In the genomic region with DNA sequence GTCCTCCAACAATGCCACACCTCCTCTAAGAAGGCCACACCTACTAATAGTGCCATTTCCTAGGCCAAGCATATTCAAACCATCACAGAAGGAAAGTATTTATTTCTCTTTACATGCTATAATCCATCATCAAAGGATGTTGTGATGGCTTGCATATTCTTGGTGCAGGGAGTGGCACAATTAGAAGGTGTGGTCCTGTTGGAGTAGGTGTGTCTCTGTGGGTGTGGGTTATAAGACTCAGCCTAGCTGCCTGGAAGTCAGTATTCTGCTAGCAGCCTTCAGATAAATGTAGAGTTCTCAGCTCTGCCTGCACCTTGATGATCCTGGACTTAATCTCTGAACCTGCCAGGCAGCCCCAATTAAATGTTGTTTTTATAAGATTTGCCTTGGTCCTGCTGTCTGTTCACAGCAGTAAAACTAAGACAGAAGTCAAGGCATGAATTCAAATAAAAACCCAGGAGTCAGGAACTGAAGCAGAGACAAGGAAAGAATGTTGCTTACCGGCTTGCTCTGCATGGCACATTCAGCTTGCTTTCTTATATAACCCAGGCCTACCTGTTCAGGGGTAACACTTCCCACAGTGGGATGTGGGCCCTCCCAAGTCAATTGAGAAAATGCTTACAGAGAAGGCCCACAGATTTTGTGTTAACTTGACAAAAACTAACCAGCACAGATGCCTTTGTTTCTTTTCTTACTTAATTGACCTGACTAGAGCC, we compare ENCODE assay signal across 15 mouse cellular contexts.
"Had no signal": no experiment of that assay in that cellular context is flagged by ENCODE, and none has a peak within 500 bp of the region (broad histone marks: within the 10 kb centered on the region; RNA-seq: fewer than 3 reads in every experiment).

No protein-coding gene starts in this region.

- DNase-seq: kidney, adult 8-10 months; kidney, postnatal 25 days; lung, embryonic 14.5 days; lung, postnatal 10 days; lung, postnatal 4 days; right cerebral cortex, postnatal 25 days; thymus, adult 2 months; thymus, postnatal 25 days had no signal

- H3K27ac ChIP-seq: left cerebral cortex, adult 2 months; limb, embryonic 15.5 days; midbrain, embryonic 10.5 days; midbrain, embryonic 15.5 days; neural tube, embryonic 13.5 days; stomach, postnatal 0 days had no signal

- H3K4me1 ChIP-seq: limb, embryonic 15.5 days; midbrain, embryonic 10.5 days; midbrain, embryonic 15.5 days; neural tube, embryonic 13.5 days had no signal

- H3K9ac ChIP-seq: limb, embryonic 15.5 days; lung, embryonic 14.5 days; midbrain, embryonic 15.5 days; neural tube, embryonic 13.5 days had no signal

- H3K4me2 ChIP-seq: limb, embryonic 15.5 days; lung, embryonic 14.5 days; midbrain, embryonic 15.5 days; neural tube, embryonic 13.5 days had no signal

- H3K4me3 ChIP-seq: left cerebral cortex, adult 2 months; limb, embryonic 15.5 days; midbrain, embryonic 10.5 days; midbrain, embryonic 15.5 days; neural tube, embryonic 13.5 days had no signal

- H3K27me3 ChIP-seq: limb, embryonic 15.5 days; midbrain, embryonic 15.5 days; neural tube, embryonic 13.5 days had no signal

- H3K9me3 ChIP-seq: limb, embryonic 15.5 days; midbrain, embryonic 10.5 days; midbrain, embryonic 15.5 days; neural tube, embryonic 13.5 days had no signal

- H3K36me3 ChIP-seq: limb, embryonic 15.5 days; midbrain, embryonic 10.5 days; midbrain, embryonic 15.5 days; neural tube, embryonic 13.5 days had no signal

- ATAC-seq: intestine, postnatal 0 days; midbrain, embryonic 15.5 days had no signal
